Mouse (Mus musculus) monocyte, adult 5-6 weeks (primary cell): Measurements from ENCODE around the gene Pid1. TPM values are rescaled to one million over a fixed set of nuclear protein-coding genes. Genes with fewer than 3 reads are reported as not detected.
"Not testable (repeated sequence)": the region's sequence is repeated elsewhere in the genome, so short reads cannot be mapped to it uniquely, and the experiment has no call there.

ENCODE experiments used
- ATAC-seq: fragments of 153-309, 156-312 bp; replicated peaks from 2 replicates; pipeline ENCODE4 v1.8.0; 2017; ENCODE audit warnings: mild to moderate bottlenecking; ENCODE audit not compliant: low TSS enrichment, insufficient number of reproducible peaks, severe bottlenecking, poor library complexity, low FRiP score
- total RNA-seq: library from RNA; stranded (forward); fragments of 200-1000, 200-491, 200-594 nt; gene quantifications from 3 replicates; pipeline ENCODE4 v1.2.3, GENCODE M21; 2017

Gene Pid1
- total RNA-seq, 1 experiment from 2014 or later, result 91.8 TPM

GRCm38 (mm10) chr1:84362209-84362608 lies 1.8 kb downstream of the Pid1 start:
- ATAC-seq, result no peak

- no peak for ATAC-seq
These were observed 2.6 kb downstream of the Pid1 start for GRCm38 (mm10) chr1:84361389-84361788.

- ATAC-seq, result no peak; the same call in 1 of the 2 replicates
These were observed 4.1 kb downstream of the Pid1 start for GRCm38 (mm10) chr1:84359611-84360500.

- no peak for ATAC-seq
These were observed 6.8 kb downstream of the Pid1 start for GRCm38 (mm10) chr1:84357216-84357615.

GRCm38 (mm10) chr1:84350262-84350661 lies 13.7 kb downstream of the Pid1 start:
- ATAC-seq, result peak; percentile 98

GRCm38 (mm10) chr1:84347796-84348476 lies 16.0 kb downstream of the Pid1 start:
- ATAC-seq, result no peak

- not testable (repeated sequence) for ATAC-seq
These were observed 31.2 kb downstream of the Pid1 start for GRCm38 (mm10) chr1:84332797-84333196.

- not testable (repeated sequence) for ATAC-seq
These were observed 32.1 kb downstream of the Pid1 start for GRCm38 (mm10) chr1:84331861-84332260.

GRCm38 (mm10) chr1:84325309-84325708 lies 38.7 kb downstream of the Pid1 start:
- ATAC-seq, result no peak

- no peak for ATAC-seq
These were observed 42.7 kb downstream of the Pid1 start for GRCm38 (mm10) chr1:84321327-84321726.

GRCm38 (mm10) chr1:84318569-84318968 lies 45.4 kb downstream of the Pid1 start:
- ATAC-seq, result no peak

GRCm38 (mm10) chr1:84317827-84318226 lies 46.2 kb downstream of the Pid1 start:
- peak; percentile 97 for ATAC-seq

GRCm38 (mm10) chr1:84309966-84310460 lies 54.0 kb downstream of the Pid1 start:
- no peak for ATAC-seq

- no peak for ATAC-seq
These were observed 58.1 kb downstream of the Pid1 start for GRCm38 (mm10) chr1:84305713-84306421.

GRCm38 (mm10) chr1:84302788-84303187 lies 61.2 kb downstream of the Pid1 start:
- ATAC-seq, result peak; percentile 99

- ATAC-seq, result no peak
These were observed 64.3 kb downstream of the Pid1 start for GRCm38 (mm10) chr1:84299719-84300118.

GRCm38 (mm10) chr1:84286682-84287111 lies 77.3 kb downstream of the Pid1 start:
- peak; percentile 46; the same call in 1 of the 2 replicates for ATAC-seq

- ATAC-seq, result no peak
These were observed 78.4 kb downstream of the Pid1 start for GRCm38 (mm10) chr1:84285620-84286019.
